Mouse (Mus musculus): Measurements from ENCODE around the gene Tbc1d15.

DNA sequence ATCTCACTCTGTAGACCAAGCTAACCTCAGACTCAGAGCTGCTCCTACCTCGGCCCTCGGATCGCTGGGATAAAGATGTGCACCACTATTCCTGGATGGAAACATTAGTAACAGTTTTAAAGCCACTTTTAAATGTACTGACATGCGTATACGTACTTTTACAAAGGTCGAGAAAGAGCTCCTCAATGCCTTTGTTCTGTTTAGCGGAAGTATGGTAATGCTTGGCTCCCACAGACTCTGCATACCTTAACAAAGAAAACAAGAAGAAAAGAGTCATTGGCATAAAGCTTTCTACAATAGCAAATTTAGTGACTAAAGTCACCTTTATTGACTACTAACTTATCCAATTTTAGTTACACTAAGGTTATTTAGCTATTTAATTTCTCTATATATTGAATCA, 43.4 kb upstream of the Tbc1d15 start:
- TF ChIP-seq RAD21 (IDR thresholded peaks at IDR 0.05; ENCODE audit: low read depth, low read length) (no peak), ZMIZ1 (IDR thresholded peaks at IDR 0.05; ENCODE audit: low read depth, low read length) (no peak), E2F4 (IDR thresholded peaks at IDR 0.05; ENCODE audit: borderline replicate concordance, low read depth, low read length) (no peak), MAZ (IDR thresholded peaks at IDR 0.05; ENCODE audit: low read depth, low read length) (no peak), POLR2A (IDR thresholded peaks at IDR 0.05; ENCODE audit: control insufficient read depth in 1 of 2, insufficient read depth in 1 of 2, low read depth in 1 of 2, low read length in 2 of 2, poor library complexity in 1 of 2) (no peak), CHD2 (IDR thresholded peaks at IDR 0.05; ENCODE audit: low read length) (no peak), NRF1 (IDR thresholded peaks at IDR 0.05; ENCODE audit: insufficient read depth, low read depth, low read length, poor library complexity, severe bottlenecking) (no peak), CTCF (IDR thresholded peaks at IDR 0.05 in 2 of 3, conservative IDR thresholded peaks at IDR 0.05 in 1 of 3; ENCODE audit: control insufficient read depth in 1 of 3, insufficient read depth in 1 of 3, low read depth in 2 of 3, low read length in 3 of 3, poor library complexity in 1 of 3, severe bottlenecking in 1 of 3) (no peak), MAX (IDR thresholded peaks at IDR 0.05; ENCODE audit: low read length) (no peak), USF2 (IDR thresholded peaks at IDR 0.05; ENCODE audit: borderline replicate concordance in 1 of 2, insufficient read depth in 1 of 2, low read depth in 1 of 2, low read length in 2 of 2) (no peak), TCF12 (IDR thresholded peaks at IDR 0.05; ENCODE audit: low read depth, low read length) (no peak), CHD1 (IDR thresholded peaks at IDR 0.05; ENCODE audit: low read depth, low read length) (no peak), UBTF (IDR thresholded peaks at IDR 0.05; ENCODE audit: borderline replicate concordance, insufficient read depth, low read depth, low read length) (no peak)

Data from MEL (cell line).